Mouse (Mus musculus): ENCODE measurements around the gene Dna2.
A peak's percentile ranks its signal among the peaks of the same experiment; 100 is the strongest.
"Not testable (repeated sequence)": the region's sequence is repeated elsewhere in the genome, so short reads cannot be mapped to it uniquely, and the experiment has no call there.

Dna2 gene

GRCm38 (mm10) chr10:62946738-62947471, at the start of gene Dna2:
TSS of gene Dna2 (plus strand) at chr10:62947026.
- DNase-seq (ENCODE audit: low read depth, low spot score) = peak; percentile 78

GRCm38 (mm10) chr10:62897437-62897836, 49.4 kb upstream of the Dna2 start:
- DNase-seq (ENCODE audit: low read depth, low spot score) = no peak

GRCm38 (mm10) chr10:62898061-62898460, 48.8 kb upstream of the Dna2 start:
- no peak for DNase-seq (ENCODE audit: low read depth, low spot score)

GRCm38 (mm10) chr10:62900144-62900543, 46.7 kb upstream of the Dna2 start:
- DNase-seq (ENCODE audit: low read depth, low spot score) = no peak

- DNase-seq (ENCODE audit: low read depth, low spot score) = no peak
Observed at GRCm38 (mm10) chr10:62901826-62902225, 45.0 kb upstream of the Dna2 start.

GRCm38 (mm10) chr10:62902829-62903228, 44.0 kb upstream of the Dna2 start:
- DNase-seq (ENCODE audit: low read depth, low spot score) = no peak

- no peak for DNase-seq (ENCODE audit: low read depth, low spot score)
Observed at GRCm38 (mm10) chr10:62906336-62906735, 40.5 kb upstream of the Dna2 start.

- not testable (repeated sequence) for DNase-seq (ENCODE audit: low read depth, low spot score)
Observed at GRCm38 (mm10) chr10:62908896-62909295, 37.9 kb upstream of the Dna2 start, which contains the start of gene Tet1. TSS of gene Tet1 (minus strand) at chr10:62908996.

GRCm38 (mm10) chr10:62911120-62911519, 35.7 kb upstream of the Dna2 start:
- DNase-seq (ENCODE audit: low read depth, low spot score) = no peak

- no peak for DNase-seq (ENCODE audit: low read depth, low spot score)
Observed at GRCm38 (mm10) chr10:62918985-62919384, 27.8 kb upstream of the Dna2 start.

- peak; percentile 77 for DNase-seq (ENCODE audit: low read depth, low spot score)
Observed at GRCm38 (mm10) chr10:62919925-62920765, 26.7 kb upstream of the Dna2 start, which contains the start of gene Slc25a16. TSS of gene Slc25a16 (plus strand) at chr10:62920633.

GRCm38 (mm10) chr10:62920766-62921156, 26.1 kb upstream of the Dna2 start:
- peak; percentile 11 for DNase-seq (ENCODE audit: low read depth, low spot score)

- DNase-seq (ENCODE audit: low read depth, low spot score) = no peak
Observed at GRCm38 (mm10) chr10:62924096-62924635, 22.7 kb upstream of the Dna2 start.

GRCm38 (mm10) chr10:62932381-62932780, 14.4 kb upstream of the Dna2 start:
- no peak for DNase-seq (ENCODE audit: low read depth, low spot score)

- peak; percentile 30 for DNase-seq (ENCODE audit: low read depth, low spot score)
Observed at GRCm38 (mm10) chr10:62944975-62945580, 1.7 kb upstream of the Dna2 start.

GRCm38 (mm10) chr10:62948551-62948950, 1.7 kb downstream of the Dna2 start:
- DNase-seq (ENCODE audit: low read depth, low spot score) = no peak

- no peak for DNase-seq (ENCODE audit: low read depth, low spot score)
Observed at GRCm38 (mm10) chr10:62963956-62964355, 17.1 kb downstream of the Dna2 start.

GRCm38 (mm10) chr10:62965796-62966195, 19.0 kb downstream of the Dna2 start:
- DNase-seq (ENCODE audit: low read depth, low spot score) = no peak

- no peak for DNase-seq (ENCODE audit: low read depth, low spot score)
Observed at GRCm38 (mm10) chr10:62966291-62966690, 19.5 kb downstream of the Dna2 start.

GRCm38 (mm10) chr10:62971821-62972220, 25.0 kb downstream of the Dna2 start:
- DNase-seq (ENCODE audit: low read depth, low spot score) = no peak

GRCm38 (mm10) chr10:62979667-62980038, 32.8 kb downstream of the Dna2 start:
- no peak for DNase-seq (ENCODE audit: low read depth, low spot score)
